Mouse (Mus musculus) CD4-positive naive resting alpha-beta T cell, adult 57 days (primary cell): ENCODE data around the gene Ext2. TPM values are rescaled to one million over a fixed set of nuclear protein-coding genes. Genes with fewer than 3 reads are reported as not detected.

Experiments
- total RNA-seq: library from RNA; stranded (reverse); gene quantifications from one replicate; pipeline ENCODE4 v1.2.4, GENCODE M21; 2023

Ext2 gene
- total RNA-seq: 59.9 TPM

GRCm38 (mm10) chr2:93822045-93822749, at the start of gene Ext2:
Ext2 (minus strand) TSS chr2:93822568.

DNA sequence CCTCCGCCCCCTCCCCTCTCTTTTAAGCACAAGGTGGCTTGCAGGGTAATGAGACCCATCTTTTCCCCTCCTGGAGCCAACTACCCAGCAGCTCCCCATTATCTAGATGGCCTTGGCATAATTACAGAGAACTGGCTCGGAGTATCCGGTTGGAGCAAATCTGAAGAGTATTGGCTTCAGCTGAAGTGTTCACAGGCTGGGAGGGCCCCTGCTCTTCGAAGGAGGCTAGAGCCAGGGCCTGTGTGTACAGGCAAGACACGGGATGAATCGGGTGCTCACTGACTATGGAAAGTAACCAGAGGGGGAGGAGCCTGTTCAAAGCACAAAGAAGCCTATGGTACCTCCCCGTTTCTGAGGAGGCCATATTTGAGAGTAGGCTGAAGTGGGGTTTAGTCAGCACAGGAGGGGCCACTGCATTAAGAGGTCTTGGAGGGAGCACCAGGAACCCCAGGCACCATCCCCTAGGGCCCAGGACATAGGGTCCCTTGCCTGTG, 46.8 kb upstream of the Ext2 start, which contains the start of gene Accsl:
Gene Accsl, minus strand, starts transcription at position 51 of the 494 bp plus-strand sequence.

DNA sequence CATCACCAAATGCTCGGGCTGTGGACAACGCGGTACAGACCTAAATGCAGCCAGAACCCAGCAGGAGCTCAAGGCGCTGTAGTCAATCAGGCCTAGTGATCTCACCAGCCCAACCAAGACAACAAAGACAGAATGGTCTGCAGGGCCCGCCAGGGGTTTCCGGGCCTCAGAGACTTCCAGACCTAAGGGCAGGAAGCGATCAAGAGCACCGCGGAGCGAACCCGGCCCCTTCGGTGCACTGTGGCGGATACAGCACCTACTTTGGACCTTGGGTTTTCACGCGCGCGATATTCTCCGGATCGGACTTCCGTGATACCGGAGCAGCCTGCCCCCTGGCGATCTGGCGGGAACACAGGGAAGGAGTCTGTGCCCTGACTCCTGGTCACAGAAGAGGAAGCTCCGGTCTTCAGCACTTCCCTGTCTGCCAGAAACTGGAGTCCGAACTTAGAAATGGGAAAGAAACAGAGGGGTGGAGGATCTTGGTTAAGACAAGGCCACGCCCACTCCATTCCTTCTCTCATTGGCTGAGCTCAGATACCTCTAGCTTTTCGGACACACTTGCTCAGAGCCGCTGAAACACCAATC, 27.2 kb upstream of the Ext2 start, which contains the start of gene Accs:
Gene Accs, minus strand, starts transcription at position 439 of the 585 bp plus-strand sequence.

Other genes with a start within 250 kb of the Ext2 start
- gene Alx4, start 180.2 kb downstream of the Ext2 start, total RNA-seq: not detected
- 20.3 TPM for gene Accs, start 27.4 kb upstream of the Ext2 start, total RNA-seq
- not detected for gene Accsl, start 46.6 kb upstream of the Ext2 start, total RNA-seq
- gene Gm13889, start 134.6 kb upstream of the Ext2 start, total RNA-seq: 0.83 TPM
- not detected for gene Gm27027, start 173.8 kb upstream of the Ext2 start, total RNA-seq
- gene Alkbh3, start 188.2 kb upstream of the Ext2 start, total RNA-seq: 55.1 TPM